Mouse (Mus musculus) stomach, adult 2 months (tissue): ENCODE data around the gene Ccne1. TPM values are rescaled to one million over a fixed set of nuclear protein-coding genes. Genes with fewer than 3 reads are reported as not detected.

Experiments used
- polyA plus RNA-seq: library from polyadenylated mRNA; depleted of rRNA; stranded (reverse); fragments of >200 nt; gene quantifications from 2 replicates; pipeline ENCODE4 v1.2.3, GENCODE M21; 2012; rRNA removed

Gene Ccne1
- polyA plus RNA-seq = 2.3 and 5.8 TPM in 2 replicates

GRCm38 (mm10) chr7:38107371-38108259 lies at the start of gene Ccne1:
Gene Ccne1, minus strand, starts transcription at chr7:38107534.

Other genes starting within 250 kb of the Ccne1 start
- 2.3 and 2.5 TPM in 2 replicates for gene Uri1, start 84.0 kb downstream of the Ccne1 start, polyA plus RNA-seq
- gene 1600014C10Rik, start 75.7 kb upstream of the Ccne1 start, polyA plus RNA-seq = 5.8 and 14.1 TPM in 2 replicates
- gene Plekhf1, start 120.5 kb upstream of the Ccne1 start, polyA plus RNA-seq = 3.5 and 4.0 TPM in 2 replicates
- gene Pop4, start 163.9 kb upstream of the Ccne1 start, polyA plus RNA-seq = 1.3 TPM in 2 replicates